Mouse (Mus musculus): ENCODE results near the gene Mageb16.

Gene Mageb16

DNA sequence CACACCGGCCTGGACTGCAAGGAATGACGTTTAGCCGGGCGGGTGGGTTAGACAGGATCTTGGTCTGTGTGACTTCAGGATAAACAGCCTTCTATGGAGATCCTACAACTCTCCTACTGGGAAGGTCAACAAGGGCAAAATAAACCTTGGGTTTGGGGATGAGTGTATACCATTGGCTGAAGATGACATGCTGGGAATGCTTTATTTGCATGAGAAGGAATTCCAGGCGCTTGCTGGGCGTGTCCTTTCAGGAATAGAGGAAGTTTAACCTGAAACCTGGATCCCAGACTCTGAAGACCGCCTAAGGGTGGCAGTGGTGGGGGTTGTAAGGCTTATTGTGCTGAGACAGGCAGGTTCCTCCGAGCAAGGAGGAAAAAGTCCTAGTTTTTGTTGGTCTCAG, at the start of gene Mageb16:
Mageb16 (minus strand) TSS at position 25 of the 400 bp plus-strand sequence.
- DNase-seq (ENCODE audit: low spot score) = no peak

DNA sequence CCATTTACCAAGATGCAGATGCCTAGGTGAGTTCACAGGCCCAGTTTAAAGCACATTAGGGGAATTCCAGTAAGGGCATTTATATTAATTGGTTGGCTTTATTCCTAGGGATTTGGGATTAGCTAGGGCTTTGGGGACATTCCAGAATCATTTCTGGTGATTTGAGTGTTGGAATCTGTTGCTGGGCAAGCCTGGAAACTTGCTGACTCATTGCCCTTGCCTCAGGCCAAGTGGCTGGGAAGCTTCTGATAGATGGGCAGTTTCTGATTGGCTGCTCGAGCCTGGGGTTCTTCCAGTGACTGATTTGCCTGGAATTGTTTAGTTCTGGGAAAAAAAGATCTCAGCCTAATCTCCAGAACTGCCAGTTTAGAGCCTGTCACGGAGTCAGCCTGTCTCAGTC, 20.1 kb downstream of the Mageb16 start:
- DNase-seq (ENCODE audit: low spot score) = no peak

DNA sequence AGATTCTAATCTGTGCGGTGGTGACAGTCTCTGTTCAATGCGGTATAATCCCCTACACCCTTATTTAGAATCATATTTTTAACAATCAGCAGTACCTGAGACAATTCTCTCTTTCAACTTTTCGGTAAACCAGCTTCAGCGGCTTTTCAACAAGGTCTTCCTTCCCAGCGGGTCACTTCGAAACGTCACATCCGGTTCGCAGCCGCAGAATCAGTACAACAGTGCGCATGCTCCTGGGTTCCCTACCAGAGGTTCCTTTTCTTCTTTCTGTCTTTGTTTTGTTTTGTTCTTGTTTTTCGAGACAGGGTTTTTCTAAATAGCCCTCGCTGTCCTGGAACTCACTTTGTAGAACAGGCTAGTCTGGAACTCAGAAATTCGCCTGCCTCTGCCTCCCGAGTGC, 35.8 kb downstream of the Mageb16 start:
- DNase-seq (ENCODE audit: low spot score) = no peak

DNA sequence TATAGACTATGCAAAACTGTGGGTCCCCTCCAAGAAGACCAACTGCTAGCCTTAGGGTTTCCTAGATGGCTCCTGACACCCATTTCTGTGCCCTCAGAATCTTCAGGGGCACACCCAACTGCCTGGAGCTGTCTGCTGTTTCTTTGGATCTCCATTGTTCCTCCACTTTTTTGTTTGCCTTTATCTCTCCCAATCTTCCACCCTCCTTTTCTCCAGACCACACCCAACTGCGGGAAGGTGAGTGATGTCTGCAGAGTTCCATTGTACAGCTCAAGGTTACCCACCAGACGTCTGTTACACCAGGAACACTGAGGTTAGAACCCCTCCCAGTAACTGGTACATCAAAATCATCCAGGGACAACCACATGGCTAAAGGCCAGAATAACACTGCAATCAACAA, 64.8 kb downstream of the Mageb16 start:
- DNase-seq (ENCODE audit: low spot score) = no peak

Measured in ovary, postnatal 14 days (tissue).